Mouse (Mus musculus): ENCODE results near the gene Dst.

- no peak for TF ChIP-seq CTCF (conservative IDR thresholded peaks at IDR 0.05; ENCODE audit: insufficient read depth, insufficient read length, low read depth, low read length)
- TF ChIP-seq POLR2A (IDR thresholded peaks at IDR 0.05; ENCODE audit: low read depth, low read length): no peak
These were observed 251.9 kb downstream of the Dst start for GRCm38 (mm10) chr1:34159898-34160297.

All from kidney, adult 2 months (tissue).